Mouse (Mus musculus): ENCODE measurements around the gene Aoc3.
"Not testable (repeated sequence)": the region's sequence is repeated elsewhere in the genome, so short reads cannot be mapped to it uniquely, and the experiment has no call there.

The Aoc3 gene

DNA sequence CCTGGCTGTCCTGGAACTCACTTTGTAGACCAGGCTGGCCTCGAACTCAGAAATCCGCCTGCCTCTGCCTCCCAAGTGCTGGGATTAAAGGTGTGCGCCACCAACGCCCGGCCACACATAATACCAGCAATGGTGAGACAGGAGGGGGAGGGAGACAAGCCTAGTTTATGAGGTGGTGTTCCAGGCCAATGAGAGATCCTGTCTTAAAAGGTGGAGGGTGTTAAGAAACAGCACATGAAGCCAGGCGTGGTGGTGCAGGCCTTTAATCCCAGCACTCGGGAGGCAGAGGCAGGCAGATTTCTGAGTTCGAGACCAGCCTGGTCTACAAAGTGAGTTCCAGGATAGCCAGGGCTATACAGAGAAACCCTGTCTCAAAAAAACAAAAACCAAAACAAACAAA is 47.8 kb downstream of the Aoc3 start:
- DNase-seq, result not testable (repeated sequence)

DNA sequence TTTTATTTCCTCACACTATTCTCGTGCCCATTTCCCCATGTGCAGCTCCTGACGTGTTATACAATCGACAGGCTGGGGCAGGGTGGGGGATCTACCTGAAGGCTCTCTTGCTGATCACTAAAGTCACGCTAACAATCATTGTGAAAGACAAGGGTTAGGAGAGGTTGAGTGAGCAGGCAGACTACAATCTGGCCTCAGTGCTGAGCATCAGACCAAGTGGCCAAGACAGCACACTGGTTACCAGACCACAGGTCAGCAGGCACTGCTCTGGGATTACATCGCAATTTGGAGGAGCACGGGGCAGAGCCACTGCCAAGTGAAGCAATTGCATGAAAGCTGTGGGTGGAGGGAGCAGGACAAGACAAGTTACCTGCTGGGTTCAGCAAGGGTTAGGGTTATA is 48.5 kb downstream of the Aoc3 start:
- peak; percentile 46 to 70 for DNase-seq

DNA sequence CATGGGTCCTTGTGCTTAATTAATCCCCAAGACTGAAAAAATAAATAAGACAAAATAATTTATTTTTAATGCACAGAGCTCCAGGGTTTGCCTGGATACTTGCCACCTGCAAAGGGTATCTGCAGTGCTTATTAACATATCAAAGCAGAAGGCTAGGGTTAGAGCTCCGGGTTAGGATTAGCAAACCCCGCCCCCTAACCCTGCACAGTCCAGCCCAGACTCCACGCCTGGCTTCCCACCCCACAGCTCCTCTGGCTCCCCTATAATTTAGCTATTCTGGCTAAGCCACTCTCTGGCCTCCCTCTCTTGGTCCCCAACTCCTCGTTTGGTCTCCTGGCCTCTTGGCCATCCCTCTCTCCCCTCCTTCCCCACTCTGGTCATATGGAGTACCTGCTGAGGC is 51.4 kb downstream of the Aoc3 start:
- no peak for DNase-seq

Data from kidney, adult 8-10 months (tissue).